Mouse (Mus musculus): Measurements from ENCODE around the gene Rabep2. TPM values are rescaled to one million over a fixed set of nuclear protein-coding genes. Genes with fewer than 3 reads are reported as not detected.

Rabep2 gene
- polyA plus RNA-seq, 1 experiment from 2014 or later = 24.3 TPM

DNA sequence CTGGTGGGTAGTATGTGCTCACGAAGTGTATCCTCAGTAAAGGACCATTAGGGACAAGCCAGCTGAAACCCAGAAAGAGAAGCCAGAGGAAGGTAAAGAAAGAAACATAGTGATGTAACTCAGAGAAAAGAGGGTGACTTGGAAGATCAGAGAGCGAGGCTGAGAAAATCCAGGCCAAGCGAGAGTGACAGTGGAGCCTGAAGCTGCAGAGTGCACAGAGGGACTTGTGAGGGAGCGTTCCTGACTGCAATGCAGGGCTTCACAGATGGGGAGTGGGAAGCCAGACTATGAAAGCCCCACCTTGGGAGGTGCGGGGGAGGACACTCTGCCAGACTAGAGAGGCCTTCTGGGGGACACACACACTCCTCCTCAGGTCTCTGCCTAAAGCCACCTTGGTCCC, 29.7 kb downstream of the Rabep2 start:
- no peak overlapping the region for H3K9ac ChIP-seq
- no peak overlapping the region for H3K4me2 ChIP-seq
- no peak overlapping the region for H3K27ac ChIP-seq
- no peak overlapping the region for H3K4me3 ChIP-seq
- H3K27me3 ChIP-seq = 0 out of 2 replicates have a peak, but pooled peaks cover 3% of the 10 kb centered on the region
- no peaks in the 10 kb centered on the region for H3K9me3 ChIP-seq
- 84% methylated on average over 5 of the region's 5 CpGs for WGBS
- H3K36me3 ChIP-seq = no peaks in the 10 kb centered on the region
- no peaks in the 10 kb centered on the region for H3K4me1 ChIP-seq (replicated peaks)
- ATAC-seq (ENCODE audit: low FRiP score) = no peak

DNA sequence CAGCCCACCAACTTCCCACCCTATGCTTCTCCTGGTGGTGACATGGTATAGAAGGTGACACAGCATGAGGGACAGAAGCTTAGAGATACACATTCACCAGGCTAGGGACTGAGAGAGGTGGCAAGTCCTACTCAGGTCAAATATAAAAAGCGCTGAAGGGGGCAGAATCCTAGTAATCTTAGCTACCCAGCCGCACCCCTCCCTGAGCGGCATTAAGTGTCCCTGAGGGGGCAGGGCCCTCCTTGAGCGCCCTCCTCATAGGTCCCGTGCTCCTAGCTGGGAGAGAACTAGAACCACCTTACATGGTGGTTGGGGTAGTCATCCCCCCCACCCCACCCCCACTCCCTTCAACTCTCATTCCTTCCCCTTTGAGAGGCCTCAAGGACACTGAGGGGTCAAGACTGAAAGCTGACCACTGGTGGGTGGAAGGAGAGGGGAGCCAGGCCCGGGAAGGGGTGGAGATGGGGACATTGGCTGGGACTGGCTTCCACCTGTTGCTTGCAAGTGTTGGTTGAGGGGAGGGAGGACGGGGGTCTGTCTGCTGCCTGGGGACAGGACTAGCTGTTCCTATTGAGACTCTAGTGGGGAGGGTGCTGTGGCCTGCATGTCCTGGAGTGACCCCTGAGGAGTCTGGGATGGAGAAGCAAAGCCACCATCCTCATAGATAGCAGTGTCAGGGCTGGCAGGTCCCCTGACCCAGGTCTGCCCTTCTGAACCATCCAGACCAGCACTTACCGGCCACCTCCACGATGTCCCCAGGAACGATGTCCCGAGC, 30.5 kb downstream of the Rabep2 start:
- H3K9me3 ChIP-seq = no peaks in the 10 kb centered on the region
- no peak overlapping the region for H3K4me2 ChIP-seq
- ATAC-seq (ENCODE audit: low FRiP score) = no peak
- 86% methylated on average over 11 of the region's 11 CpGs for WGBS
- no peak overlapping the region for H3K27ac ChIP-seq
- no peak overlapping the region for H3K9ac ChIP-seq
- H3K36me3 ChIP-seq = no peaks in the 10 kb centered on the region
- no peak overlapping the region for H3K4me3 ChIP-seq
- no peaks in the 10 kb centered on the region for H3K4me1 ChIP-seq (replicated peaks)
- 0 out of 2 replicates have a peak, but pooled peaks cover 3% of the 10 kb centered on the region for H3K27me3 ChIP-seq

DNA sequence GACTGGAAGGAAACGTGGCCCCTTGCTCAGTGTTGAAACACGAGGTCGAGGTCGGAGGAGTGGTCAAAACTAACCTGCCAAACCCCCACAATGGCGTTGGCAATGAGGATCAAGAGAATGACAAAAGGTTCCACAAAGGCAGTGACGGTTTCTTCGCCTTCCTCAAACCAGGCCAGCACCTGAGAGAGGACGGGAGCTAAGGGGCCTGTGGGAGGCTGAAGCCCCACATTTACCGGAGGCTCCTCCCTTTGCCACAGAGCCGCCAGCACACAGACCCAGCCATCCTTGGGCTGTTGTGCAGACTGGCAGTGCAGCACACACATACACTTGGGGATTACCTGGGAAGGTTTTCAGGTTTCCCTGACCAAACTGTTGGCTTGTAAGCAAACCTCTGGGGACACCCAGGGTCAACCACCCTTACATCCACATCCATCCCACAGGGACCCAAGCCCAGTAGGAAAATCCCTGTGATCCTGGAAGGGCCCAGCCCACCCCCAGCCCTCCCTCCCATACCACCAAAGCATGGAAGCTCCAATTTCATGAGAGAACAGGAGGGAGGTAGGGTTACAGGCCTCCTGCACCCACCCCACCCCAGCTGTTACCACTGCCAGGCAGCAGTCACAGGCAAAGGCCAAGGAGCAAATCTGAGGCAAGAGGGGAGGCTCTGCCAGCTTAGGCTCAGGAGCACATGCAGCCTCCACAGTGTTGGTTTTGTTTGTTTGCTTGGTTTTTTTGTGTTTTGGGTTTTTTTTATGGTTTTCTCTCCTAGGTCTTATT, 32.3 kb downstream of the Rabep2 start:
- H3K9ac ChIP-seq = no peak overlapping the region
- no peaks in the 10 kb centered on the region for H3K9me3 ChIP-seq
- H3K4me1 ChIP-seq (replicated peaks) = no peaks in the 10 kb centered on the region
- 0 out of 2 replicates have a peak, but pooled peaks cover 3% of the 10 kb centered on the region for H3K27me3 ChIP-seq
- 55% methylated on average over 10 of the region's 10 CpGs for WGBS
- H3K36me3 ChIP-seq = no peaks in the 10 kb centered on the region; the same call in 1 of the 2 replicates
- ATAC-seq (ENCODE audit: low FRiP score) = no peak
- no peak overlapping the region for H3K4me3 ChIP-seq
- H3K4me2 ChIP-seq = no peak overlapping the region
- H3K27ac ChIP-seq = no peak overlapping the region

DNA sequence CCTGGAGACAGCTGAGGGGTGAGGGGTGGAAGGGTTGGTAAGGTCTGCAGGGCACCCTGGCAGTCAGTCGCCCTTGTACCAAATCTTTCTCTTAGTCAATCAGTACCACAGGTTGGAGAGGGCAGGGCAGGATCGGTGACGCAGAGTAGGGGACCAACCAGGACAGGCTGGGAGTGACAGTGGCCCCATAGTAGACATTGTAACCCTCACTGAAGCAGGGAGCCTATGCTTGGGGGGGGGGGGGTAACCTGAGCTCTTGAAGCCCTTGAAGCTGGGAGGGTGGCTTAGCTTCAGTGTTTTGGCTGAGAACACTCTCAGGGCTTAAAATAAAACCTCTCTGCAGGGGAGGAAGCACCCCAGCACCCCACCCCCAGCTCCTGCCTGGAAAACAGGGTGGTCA, 33.1 kb downstream of the Rabep2 start:
- no peak for ATAC-seq (ENCODE audit: low FRiP score)
- 71% methylated on average over 3 of the region's 3 CpGs for WGBS
- Histone ChIP-seq H3K9ac (peak overlapping the region; percentile 29; the same call in 1 of the 2 replicates), H3K36me3 (peaks cover 6% of the 10 kb centered on the region), H3K9me3 (no peaks in the 10 kb centered on the region), H3K27me3 (0 out of 2 replicates have a peak, but pooled peaks cover 3% of the 10 kb centered on the region), H3K27ac (no peak overlapping the region), H3K4me1 (replicated peaks) (no peaks in the 10 kb centered on the region), H3K4me2 (no peak overlapping the region), H3K4me3 (no peak overlapping the region)

DNA sequence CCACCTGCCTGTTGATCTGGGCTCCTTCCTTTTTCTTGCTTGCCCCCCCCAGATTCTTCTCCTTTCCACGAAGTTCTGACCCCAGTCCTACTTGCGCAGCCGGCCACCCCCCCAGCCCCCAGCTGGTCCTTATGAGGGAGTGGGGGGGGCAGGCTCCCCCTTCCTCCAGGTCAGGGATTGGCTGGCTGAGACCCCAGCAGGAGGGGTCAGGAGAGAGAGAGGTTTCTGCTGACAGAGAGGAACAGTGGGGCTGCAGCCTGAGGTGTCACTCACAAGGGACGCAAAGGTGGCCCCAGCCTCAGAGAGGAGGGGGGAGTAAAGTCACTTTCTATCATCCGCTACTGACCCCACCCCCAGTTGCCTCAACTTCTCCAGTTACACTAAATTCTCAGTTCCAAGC, 34.4 kb downstream of the Rabep2 start, which contains the start of gene Atp2a1:
Gene Atp2a1 (minus strand): TSS at position 105 of the 400 bp plus-strand sequence.
- ATAC-seq (ENCODE audit: low FRiP score) = no peak

DNA sequence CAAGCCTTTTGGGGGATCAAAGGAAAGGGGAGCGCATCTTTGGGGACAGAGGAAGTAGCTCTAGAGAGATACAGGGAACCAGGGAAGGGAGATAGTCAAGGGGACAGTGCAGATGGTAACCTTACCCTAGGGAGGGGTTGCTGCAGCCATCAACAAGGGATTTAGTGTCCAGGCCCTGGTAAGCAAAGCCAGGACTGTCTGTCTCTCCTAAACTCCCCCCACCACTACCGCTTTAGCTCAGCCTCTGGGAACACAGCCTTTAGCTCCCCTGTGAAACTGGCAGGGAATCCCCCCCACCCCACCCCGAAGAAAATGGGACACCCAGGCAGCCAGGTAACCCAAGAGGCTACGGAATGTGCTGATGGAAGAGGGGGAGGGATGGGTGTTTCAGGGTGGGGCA, 35.0 kb downstream of the Rabep2 start:
- Histone ChIP-seq H3K4me3 (no peak overlapping the region), H3K4me2 (no peak overlapping the region), H3K9ac (no peak overlapping the region), H3K9me3 (no peaks in the 10 kb centered on the region), H3K27ac (no peak overlapping the region), H3K4me1 (replicated peaks) (no peaks in the 10 kb centered on the region), H3K27me3 (0 out of 2 replicates have a peak, but pooled peaks cover 3% of the 10 kb centered on the region), H3K36me3 (peaks cover 25% of the 10 kb centered on the region)
- no peak for ATAC-seq (ENCODE audit: low FRiP score)
- 63% methylated on average over 4 of the region's 4 CpGs for whole genome bisulfite sequencing

More for the DNA sequence above, 34.4 kb downstream of the Rabep2 start, which contains the start of gene Atp2a1:
- Histone ChIP-seq H3K27ac (no peak within 1 kb of the TSS), H3K36me3 (peaks cover 19% of the 10 kb centered on the region), H3K4me3 (no peak within 1 kb of the TSS), H3K4me2 (no peak within 1 kb of the TSS), H3K4me1 (replicated peaks) (no peaks in the 10 kb centered on the region), H3K9me3 (no peaks in the 10 kb centered on the region), H3K9ac (peak within 1 kb of the TSS; percentile 29; the same call in 1 of the 2 replicates), H3K27me3 (0 out of 2 replicates have a peak, but pooled peaks cover 3% of the 10 kb centered on the region)
- WGBS = 47% methylated on average over 5 of the region's 5 CpGs

DNA sequence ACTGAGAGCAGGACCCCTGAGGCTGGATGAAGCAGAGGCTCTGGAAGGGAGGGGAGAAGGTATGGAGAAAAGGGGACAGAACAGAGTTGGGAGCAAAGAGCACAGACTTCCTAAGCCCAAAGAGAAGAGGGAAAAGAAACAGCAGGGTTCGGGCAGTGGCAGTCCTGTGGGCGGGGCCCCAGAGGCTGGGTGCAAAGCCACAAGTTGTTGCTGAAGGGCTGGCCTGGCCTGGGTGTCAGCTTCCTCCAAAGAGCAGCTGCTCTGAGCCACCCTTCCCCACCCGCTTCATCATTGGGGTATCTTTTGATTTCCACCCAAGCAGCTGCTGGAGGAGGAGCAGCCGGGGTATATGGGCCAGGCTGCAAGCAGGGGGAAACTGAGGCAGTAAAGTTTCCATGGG, 35.6 kb downstream of the Rabep2 start:
- no peaks in the 10 kb centered on the region for H3K4me1 ChIP-seq (replicated peaks)
- peaks cover 31% of the 10 kb centered on the region for H3K36me3 ChIP-seq
- 65% methylated on average over 4 of the region's 4 CpGs for WGBS
- H3K9me3 ChIP-seq = no peaks in the 10 kb centered on the region
- H3K4me3 ChIP-seq = no peak overlapping the region
- no peak overlapping the region for H3K27ac ChIP-seq
- no peak overlapping the region for H3K9ac ChIP-seq
- no peak overlapping the region for H3K4me2 ChIP-seq
- H3K27me3 ChIP-seq = 0 out of 2 replicates have a peak, but pooled peaks cover 3% of the 10 kb centered on the region
- no peak for ATAC-seq (ENCODE audit: low FRiP score)

DNA sequence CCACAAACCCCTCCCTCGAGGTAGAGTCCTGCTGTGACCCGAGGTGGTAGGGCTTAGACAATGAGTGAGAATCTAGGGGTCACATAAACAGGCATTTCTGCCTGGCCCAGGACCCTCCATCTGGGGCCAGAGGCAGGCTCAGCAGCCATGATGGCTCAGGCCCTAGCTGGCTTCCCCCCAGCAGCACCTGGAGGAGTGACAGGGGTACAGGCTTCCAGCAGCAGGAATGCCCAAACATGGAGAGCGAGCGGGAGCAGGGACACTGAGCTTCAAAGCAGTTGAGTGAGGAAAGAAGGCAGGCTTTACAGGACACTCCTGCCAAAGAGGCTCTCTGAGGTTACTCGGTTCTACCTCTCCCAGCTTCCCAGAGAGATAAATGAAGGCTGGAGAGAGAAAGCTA, 36.3 kb downstream of the Rabep2 start:
- 48% methylated on average over 5 of the region's 5 CpGs for WGBS
- H3K4me3 ChIP-seq = no peak overlapping the region
- ATAC-seq (ENCODE audit: low FRiP score) = no peak
- H3K9ac ChIP-seq = no peak overlapping the region
- H3K9me3 ChIP-seq = no peaks in the 10 kb centered on the region
- 0 out of 2 replicates have a peak, but pooled peaks cover 3% of the 10 kb centered on the region for H3K27me3 ChIP-seq
- peaks cover 38% of the 10 kb centered on the region for H3K36me3 ChIP-seq
- H3K4me2 ChIP-seq = no peak overlapping the region
- H3K4me1 ChIP-seq (replicated peaks) = no peaks in the 10 kb centered on the region
- H3K27ac ChIP-seq = no peak overlapping the region

DNA sequence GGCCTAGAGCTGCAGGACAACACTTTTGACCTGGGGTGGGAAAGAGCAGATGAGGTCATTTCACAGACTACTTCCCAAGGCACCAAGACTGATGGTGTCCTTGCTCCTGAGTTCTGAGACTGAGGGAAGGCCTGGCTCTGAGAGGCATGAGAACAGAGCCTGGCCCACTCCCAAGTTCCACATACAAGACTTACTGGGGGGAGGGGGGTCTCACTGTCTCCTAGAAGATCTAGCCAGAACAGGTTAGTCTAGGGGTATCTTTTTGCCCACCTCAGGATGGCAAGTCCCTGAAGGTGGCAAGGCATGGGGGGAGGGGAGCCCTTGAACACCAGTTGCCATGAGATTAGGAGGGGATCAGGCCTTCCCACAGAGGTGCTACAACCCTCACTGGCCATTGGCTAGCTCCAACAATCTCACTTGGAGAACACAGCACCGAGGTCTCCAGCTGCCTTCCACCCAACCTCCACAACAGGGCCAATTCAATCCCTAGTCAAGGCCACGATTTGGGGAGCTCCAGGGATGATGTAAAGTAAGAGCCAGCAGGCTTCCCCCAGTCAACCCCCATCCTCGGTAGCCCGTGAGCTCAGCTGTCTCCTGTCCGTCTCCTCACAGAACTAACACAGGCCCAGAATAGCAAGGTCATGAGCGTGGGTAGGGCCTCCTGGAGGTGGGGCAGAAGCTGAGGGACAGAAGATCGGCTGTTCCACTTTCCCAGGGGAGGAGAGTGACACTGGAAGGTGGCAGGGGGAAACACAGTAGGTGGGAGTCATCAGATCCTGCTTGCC, 36.9 kb downstream of the Rabep2 start:
- no peak for ATAC-seq (ENCODE audit: low FRiP score)
- no peaks in the 10 kb centered on the region for H3K4me1 ChIP-seq (replicated peaks)
- WGBS = 58% methylated on average over 7 of the region's 7 CpGs
- H3K4me2 ChIP-seq = no peak overlapping the region
- H3K27me3 ChIP-seq = 0 out of 2 replicates have a peak, but pooled peaks cover 3% of the 10 kb centered on the region
- H3K36me3 ChIP-seq = peaks cover 44% of the 10 kb centered on the region
- no peaks in the 10 kb centered on the region for H3K9me3 ChIP-seq
- no peak overlapping the region for H3K9ac ChIP-seq
- no peak overlapping the region for H3K4me3 ChIP-seq
- H3K27ac ChIP-seq = no peak overlapping the region

DNA sequence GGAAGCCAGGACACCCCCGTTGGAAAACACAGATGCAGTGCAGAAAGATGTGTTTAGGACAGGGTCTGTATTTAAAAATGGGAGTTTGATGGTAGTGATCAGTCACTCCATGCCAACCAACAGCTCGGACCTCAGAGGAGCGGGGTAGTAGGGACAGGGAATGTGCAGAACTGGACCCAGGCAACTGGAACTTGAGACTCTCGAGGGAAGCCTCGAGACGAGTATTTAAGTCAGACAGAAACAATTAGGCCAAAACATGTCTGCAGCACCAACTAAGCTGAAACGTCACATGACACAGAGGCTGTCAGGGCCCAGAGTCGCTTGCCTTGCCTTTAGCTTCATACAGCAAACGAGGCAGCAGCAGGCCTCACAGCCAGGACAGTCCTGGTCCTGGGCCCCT, 37.6 kb downstream of the Rabep2 start:
- no peak for ATAC-seq (ENCODE audit: low FRiP score)
- no peak overlapping the region for H3K4me3 ChIP-seq
- peaks cover 51% of the 10 kb centered on the region for H3K36me3 ChIP-seq
- H3K27me3 ChIP-seq = no peaks in the 10 kb centered on the region
- no peaks in the 10 kb centered on the region; the same call in 1 of the 2 replicates for H3K4me1 ChIP-seq (replicated peaks)
- H3K27ac ChIP-seq = no peak overlapping the region
- no peak overlapping the region for H3K4me2 ChIP-seq
- WGBS = 78% methylated on average over 9 of the region's 9 CpGs
- H3K9me3 ChIP-seq = no peaks in the 10 kb centered on the region
- no peak overlapping the region for H3K9ac ChIP-seq

DNA sequence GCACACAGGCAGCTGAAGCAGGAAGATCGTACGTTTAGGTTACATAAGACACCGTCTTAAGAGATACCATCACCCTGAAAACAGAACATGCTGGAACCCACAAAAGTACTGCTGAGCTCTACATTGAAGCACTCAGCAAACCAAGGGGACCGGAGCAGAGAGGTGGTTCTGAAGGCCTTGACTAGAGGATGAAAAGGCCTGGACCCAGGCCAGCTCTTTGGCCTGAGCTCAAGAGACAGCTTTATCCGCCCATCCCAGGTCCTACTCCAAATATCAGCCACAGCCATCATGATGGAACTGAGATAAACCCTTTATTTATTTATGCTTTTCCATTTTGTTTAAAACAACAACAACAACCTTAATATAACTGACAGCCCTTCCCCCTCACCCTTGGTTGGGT, 38.1 kb downstream of the Rabep2 start:
- ATAC-seq (ENCODE audit: low FRiP score) = no peak
- Histone ChIP-seq H3K9ac (no peak overlapping the region), H3K9me3 (no peaks in the 10 kb centered on the region), H3K4me2 (no peak overlapping the region), H3K4me1 (replicated peaks) (no peaks in the 10 kb centered on the region; the same call in 1 of the 2 replicates), H3K27me3 (no peaks in the 10 kb centered on the region), H3K27ac (no peak overlapping the region), H3K36me3 (peaks cover 57% of the 10 kb centered on the region), H3K4me3 (no peak overlapping the region)
- WGBS = 93% methylated on average over 5 of the region's 5 CpGs

DNA sequence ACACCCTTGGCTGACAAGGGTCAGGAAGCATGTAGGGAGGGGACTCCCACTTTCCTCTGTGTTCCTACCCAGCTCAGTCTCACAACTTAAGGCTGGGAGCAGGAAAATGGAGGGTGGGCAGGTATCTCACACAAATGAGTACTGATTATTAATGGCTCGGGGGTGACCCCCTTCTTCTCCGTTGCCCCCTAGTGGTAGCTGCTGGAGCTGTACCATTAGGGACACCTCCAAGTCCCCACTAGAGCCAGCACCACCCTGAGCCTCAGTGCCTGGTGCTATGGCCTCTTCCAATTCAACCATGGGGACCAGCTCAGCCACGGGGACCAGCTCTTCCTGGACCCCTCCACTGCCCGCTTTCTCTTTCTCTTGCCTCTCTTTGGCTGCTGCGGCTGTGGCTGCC, 38.7 kb downstream of the Rabep2 start:
- Histone ChIP-seq H3K9ac (no peak overlapping the region), H3K4me1 (replicated peaks) (peaks cover 2% of the 10 kb centered on the region; the same call in 1 of the 2 replicates), H3K27ac (no peak overlapping the region), H3K27me3 (no peaks in the 10 kb centered on the region), H3K36me3 (peaks cover 62% of the 10 kb centered on the region), H3K4me3 (no peak overlapping the region), H3K4me2 (no peak overlapping the region), H3K9me3 (no peaks in the 10 kb centered on the region)
- WGBS = 68% methylated on average over 5 of the region's 5 CpGs
- ATAC-seq (ENCODE audit: low FRiP score) = no peak
